Mouse (Mus musculus) forebrain, embryonic 16.5 days (tissue): ENCODE results near the gene Adap2. TPM values are rescaled to one million over a fixed set of nuclear protein-coding genes. Genes with fewer than 3 reads are reported as not detected.

Source experiments
- ATAC-seq: fragments of 200-750 bp; cut with Nextera tagmentation; 2 replicates; pipeline ENCODE4 v1.8.0; 2017; ENCODE audit warnings: mild to moderate bottlenecking, moderate library complexity
- H3K27ac ChIP-seq: fragments of 300-500 bp; sonication (generic); 2 replicates; pipeline ENCODE4 v1.5.1; 2014; ENCODE audit warnings: low read length, control low read depth
- H3K27me3 ChIP-seq: fragments of 300-500 bp; sonication (generic); replicated peaks from 2 replicates; pipeline ENCODE4 v1.6.1; 2014; ENCODE audit warnings: low read length; ENCODE audit not compliant: control insufficient read depth, insufficient read depth
- H3K36me3 ChIP-seq: fragments of 300-500 bp; sonication (generic); 2 replicates; pipeline ENCODE4 v1.6.1; 2014; ENCODE audit not compliant: control insufficient read depth, insufficient read depth
- H3K4me1 ChIP-seq: fragments of 300-500 bp; sonication (generic); replicated peaks from 2 replicates; pipeline ENCODE4 v1.6.1; 2014; ENCODE audit warnings: low read length; ENCODE audit not compliant: control insufficient read depth, insufficient read depth
- H3K4me2 ChIP-seq: fragments of 300-500 bp; sonication (generic); 2 replicates; pipeline ENCODE4 v1.6.1; 2014; ENCODE audit warnings: mild to moderate bottlenecking, low read length, control low read depth
- H3K4me3 ChIP-seq: fragments of 300-500 bp; sonication (generic); replicated peaks from 2 replicates; pipeline ENCODE4 v1.5.1; 2014; ENCODE audit warnings: mild to moderate bottlenecking, low read length, control low read depth
- H3K9ac ChIP-seq: fragments of 300-500 bp; sonication (generic); replicated peaks from 2 replicates; pipeline ENCODE4 v1.6.1; 2014; ENCODE audit warnings: low read depth, low read length, control low read depth
- H3K9me3 ChIP-seq: fragments of 300-500 bp; sonication (generic); 2 replicates; pipeline ENCODE4 v1.6.1; 2016; ENCODE audit warnings: low read length; ENCODE audit not compliant: control insufficient read depth
- WGBS: fragments of 180-500 bp; shearing (Covaris S2); extraction: QIAGEN DNeasy Blood & Tissue Kit; methylation state at CpG from one replicate; pipeline ENCODE4 v1.1.7; 2014; 5-methylcytosine and 5-hydroxymethylcytosine counted together
- polyA plus RNA-seq: library from polyadenylated mRNA; unstranded; fragments of >200 nt; fragmentation: Nextera tagmentation; extraction: Ambion mirVana; gene quantifications from 2 replicates; pipeline ENCODE4 v1.2.1, GENCODE M21; 2015

The Adap2 gene
- polyA plus RNA-seq, 1 experiment from 2014 or later, result 2.9 TPM

- H3K9me3 ChIP-seq, result no peaks in the 10 kb centered on the region
- no peak overlapping the region for H3K27ac ChIP-seq
- no peaks in the 10 kb centered on the region for H3K4me1 ChIP-seq
- no peak overlapping the region for H3K9ac ChIP-seq
- no peaks in the 10 kb centered on the region for H3K36me3 ChIP-seq
- no peak overlapping the region for H3K4me2 ChIP-seq
- ATAC-seq, result no peak
- WGBS, result 88% methylated on average over 4 of the region's 4 CpGs
- H3K4me3 ChIP-seq, result no peak overlapping the region
- no peaks in the 10 kb centered on the region for H3K27me3 ChIP-seq
Observed at GRCm38 (mm10) chr11:80168611-80169249, 14.8 kb downstream of the Adap2 start.

DNA sequence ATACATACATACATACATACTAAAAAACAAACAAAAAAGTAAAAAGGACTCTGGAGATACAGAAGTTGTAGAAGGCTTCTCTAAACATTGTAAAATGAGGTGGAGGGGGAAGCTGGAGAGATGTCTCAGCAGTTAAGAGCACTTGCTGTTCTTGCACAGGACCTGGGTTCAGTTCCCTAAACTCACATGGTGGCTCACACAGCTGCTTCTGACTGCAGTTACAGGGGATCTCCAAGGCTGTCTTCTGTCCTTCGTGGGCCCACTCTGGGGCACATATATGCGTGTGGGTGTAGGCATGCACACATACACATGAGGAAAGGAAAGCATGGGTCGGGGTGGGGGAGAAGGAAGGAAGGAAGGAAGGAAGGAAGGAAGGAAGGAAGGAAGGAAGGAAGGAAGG, 15.7 kb downstream of the Adap2 start:
- Histone ChIP-seq H3K27me3 (no peaks in the 10 kb centered on the region), H3K36me3 (no peaks in the 10 kb centered on the region), H3K9me3 (no peaks in the 10 kb centered on the region), H3K27ac (no peak overlapping the region), H3K4me3 (no peak overlapping the region), H3K4me2 (no peak overlapping the region), H3K9ac (no peak overlapping the region), H3K4me1 (no peaks in the 10 kb centered on the region)
- no peak for ATAC-seq
- WGBS, result 93% methylated on average over 3 of the region's 3 CpGs

- Histone ChIP-seq H3K27ac (no peak overlapping the region), H3K4me2 (no peak overlapping the region), H3K9me3 (no peaks in the 10 kb centered on the region), H3K4me3 (no peak overlapping the region), H3K4me1 (no peaks in the 10 kb centered on the region), H3K9ac (no peak overlapping the region), H3K27me3 (no peaks in the 10 kb centered on the region), H3K36me3 (no peaks in the 10 kb centered on the region)
- no peak for ATAC-seq
- whole genome bisulfite sequencing, result 75% methylated on average over 5 of the region's 5 CpGs
Observed at GRCm38 (mm10) chr11:80170351-80170750, 16.4 kb downstream of the Adap2 start.

- no peaks in the 10 kb centered on the region for H3K36me3 ChIP-seq
- no peak for ATAC-seq
- no peak overlapping the region for H3K9ac ChIP-seq
- no peaks in the 10 kb centered on the region; the same call in 1 of the 2 replicates for H3K27me3 ChIP-seq
- no peaks in the 10 kb centered on the region for H3K9me3 ChIP-seq
- no peak overlapping the region for H3K27ac ChIP-seq
- H3K4me3 ChIP-seq, result no peak overlapping the region
- H3K4me1 ChIP-seq, result no peaks in the 10 kb centered on the region
- 73% methylated on average over 4 of the region's 4 CpGs for WGBS
- H3K4me2 ChIP-seq, result no peak overlapping the region
Observed at GRCm38 (mm10) chr11:80171884-80172283, 18.0 kb downstream of the Adap2 start.

GRCm38 (mm10) chr11:80173963-80174670, 20.2 kb downstream of the Adap2 start:
- Histone ChIP-seq H3K4me2 (no peak overlapping the region), H3K9me3 (no peaks in the 10 kb centered on the region), H3K4me1 (no peaks in the 10 kb centered on the region), H3K27ac (no peak overlapping the region), H3K27me3 (no peaks in the 10 kb centered on the region; the same call in 1 of the 2 replicates), H3K4me3 (no peak overlapping the region), H3K36me3 (no peaks in the 10 kb centered on the region), H3K9ac (no peak overlapping the region)
- 78% methylated on average over 11 of the region's 11 CpGs for WGBS
- no peak for ATAC-seq

DNA sequence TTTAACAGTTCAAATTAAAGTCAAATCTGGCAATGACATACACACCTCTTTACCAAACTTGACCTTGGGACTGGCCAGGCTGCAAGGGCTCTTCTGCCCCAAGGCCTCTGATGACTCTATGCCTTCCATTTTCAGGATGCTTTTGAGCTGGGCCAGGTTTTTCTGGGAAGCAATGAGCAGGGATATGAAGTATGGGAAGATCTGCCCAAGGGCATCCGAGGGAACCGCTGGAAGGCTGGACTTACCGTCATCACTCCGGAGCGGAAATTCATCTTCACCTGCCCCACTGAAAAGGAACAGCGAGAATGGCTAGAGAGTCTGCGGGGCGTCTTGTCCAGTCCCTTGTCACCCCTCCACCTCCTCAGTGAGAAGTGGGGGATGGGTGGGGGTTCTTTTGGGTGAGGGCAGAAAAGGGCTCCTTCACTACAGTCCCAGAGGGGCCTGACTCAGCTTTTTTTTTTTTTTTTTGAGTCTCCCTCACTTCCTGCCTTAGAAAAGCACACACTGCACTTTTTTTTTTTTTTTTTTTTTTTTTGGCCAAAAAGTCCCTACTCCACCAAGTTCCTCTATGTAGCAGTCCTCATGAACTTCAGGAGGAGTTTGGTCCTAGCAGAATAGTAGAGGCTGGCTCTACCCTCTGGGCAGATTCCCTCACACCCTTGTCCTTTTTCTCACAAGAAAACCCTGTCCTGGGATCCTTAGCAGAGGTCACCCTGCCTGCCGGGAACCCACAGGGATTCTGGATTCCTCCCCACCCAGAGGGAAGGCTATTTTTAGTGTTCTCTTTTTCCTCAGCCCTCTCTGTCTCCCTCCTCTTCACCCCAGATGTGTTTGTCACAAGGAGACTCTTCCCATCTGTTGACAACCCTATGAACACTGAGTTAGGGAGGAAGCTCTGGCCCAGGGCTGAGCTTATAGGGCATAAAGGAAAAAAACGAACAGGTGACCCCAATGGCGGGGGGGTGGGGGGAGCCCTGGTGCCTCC, 23.3 kb downstream of the Adap2 start:
- 76% methylated on average over 11 of the region's 11 CpGs for WGBS
- no peak for ATAC-seq
- Histone ChIP-seq H3K27ac (no peak overlapping the region), H3K9me3 (no peaks in the 10 kb centered on the region), H3K4me3 (no peak overlapping the region), H3K9ac (no peak overlapping the region), H3K4me1 (no peaks in the 10 kb centered on the region), H3K36me3 (no peaks in the 10 kb centered on the region), H3K27me3 (no peaks in the 10 kb centered on the region; the same call in 1 of the 2 replicates), H3K4me2 (no peak overlapping the region)

DNA sequence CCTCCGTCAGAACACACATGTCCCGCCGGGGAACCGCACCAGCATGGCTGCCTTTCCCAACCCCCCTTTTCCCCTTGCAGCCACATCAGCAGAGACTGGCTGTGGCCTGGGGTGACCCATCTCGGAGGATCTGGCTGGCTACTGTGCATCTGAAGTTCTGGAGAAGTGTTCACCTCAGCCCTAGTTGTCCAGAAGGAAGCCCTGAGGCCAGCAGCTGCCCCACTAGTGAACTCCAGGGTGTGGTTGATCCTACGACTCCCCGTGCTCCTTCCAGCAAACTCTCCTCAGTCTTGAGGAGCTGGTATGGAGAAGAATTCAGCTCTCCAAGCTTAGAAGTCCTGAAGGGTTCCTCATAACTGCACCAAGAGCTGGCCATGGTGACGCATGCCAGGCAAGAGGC, 24.4 kb downstream of the Adap2 start:
- H3K9ac ChIP-seq, result no peak overlapping the region
- 87% methylated on average over 8 of the region's 8 CpGs for whole genome bisulfite sequencing
- H3K27ac ChIP-seq, result no peak overlapping the region
- H3K4me1 ChIP-seq, result no peaks in the 10 kb centered on the region
- no peaks in the 10 kb centered on the region; the same call in 1 of the 2 replicates for H3K27me3 ChIP-seq
- ATAC-seq, result no peak
- no peak overlapping the region for H3K4me3 ChIP-seq
- H3K4me2 ChIP-seq, result no peak overlapping the region
- H3K36me3 ChIP-seq, result no peaks in the 10 kb centered on the region
- H3K9me3 ChIP-seq, result no peaks in the 10 kb centered on the region

- Histone ChIP-seq H3K27me3 (no peaks in the 10 kb centered on the region), H3K4me1 (no peaks in the 10 kb centered on the region), H3K9ac (no peak overlapping the region), H3K9me3 (no peaks in the 10 kb centered on the region), H3K36me3 (no peaks in the 10 kb centered on the region), H3K27ac (no peak overlapping the region), H3K4me3 (no peak overlapping the region), H3K4me2 (no peak overlapping the region)
- ATAC-seq, result no peak
- 82% methylated on average over 5 of the region's 5 CpGs for WGBS
Observed at GRCm38 (mm10) chr11:80181021-80181749, 27.3 kb downstream of the Adap2 start.
